ENCODE assay signal across 9 mouse cellular contexts in genomic region chr9:33080774-33081173, GRCm38 (mm10).
DNase-seq lines count a peak whose midpoint lies in the region; ATAC-seq and TF ChIP-seq lines count a peak whose summit lies in the region.
"Had no signal": no experiment of that assay in that cellular context is flagged by ENCODE, and none has a peak within 500 bp of the region (broad histone marks: within the 10 kb centered on the region; RNA-seq: fewer than 3 reads in every experiment).

No protein-coding gene starts in this region.

- H3K9me3 ChIP-seq in intestine, embryonic 14.5 days (ENCODE audit: control insufficient read depth, low read length) = no peaks in the 10 kb centered on the region
- no peaks in the 10 kb centered on the region for H3K9me3 ChIP-seq in intestine, embryonic 15.5 days

- peak; percentile 40 for TF ChIP-seq CTCF in Patski (IDR thresholded peaks at IDR 0.05)

- 0 out of 2 replicates have a peak, but pooled peaks have one; percentile 58 for ATAC-seq in intestine, embryonic 14.5 days (replicated peaks; ENCODE audit: low FRiP score, low TSS enrichment, low read depth)
- no peak for ATAC-seq in intestine, embryonic 15.5 days
- ATAC-seq in Patski = no peak

- no peak overlapping the region for H3K4me3 ChIP-seq in intestine, embryonic 14.5 days (ENCODE audit: low read depth, low read length)
- H3K4me3 ChIP-seq in intestine, embryonic 15.5 days (replicated peaks) = no peak overlapping the region
- H3K4me3 ChIP-seq: myocyte had no signal

- POLR2A ChIA-PET in Patski (lab: Charles Lee) = no interaction called here

- in situ Hi-C loops in Patski (cut with MboI; ENCODE audit: low pct_unique_long_range_greater_than_20kb) = loop anchor here (5.0 to 25.0 kb wide), 2 partner anchors 488 to 1118 kb away; no protein-coding TSS in a partner anchor

- H3K4me2 ChIP-seq in intestine, embryonic 14.5 days (ENCODE audit: low read length) = no peak overlapping the region
- no peak overlapping the region for H3K4me2 ChIP-seq in intestine, embryonic 15.5 days (replicated peaks)

- H3K27me3 ChIP-seq in intestine, embryonic 14.5 days (replicated peaks; ENCODE audit: control insufficient read depth, insufficient read depth, low read length) = no peaks in the 10 kb centered on the region
- H3K27me3 ChIP-seq in intestine, embryonic 15.5 days (replicated peaks) = no peaks in the 10 kb centered on the region
- peaks cover 6% of the 10 kb centered on the region for H3K27me3 ChIP-seq in Patski

- CTCF ChIA-PET in Patski (lab: Charles Lee) = interaction anchor here (0.7 to 2.6 kb wide), 8 partner anchors 9 to 675 kb away, joined by 3 to 8 read pairs (median 6); no protein-coding TSS in a partner anchor

- no peak overlapping the region; the same call in 1 of the 2 replicates for H3K27ac ChIP-seq in intestine, embryonic 14.5 days (ENCODE audit: low read depth)
- no peak overlapping the region for H3K27ac ChIP-seq in intestine, embryonic 15.5 days

- no peaks in the 10 kb centered on the region for H3K36me3 ChIP-seq in intestine, embryonic 14.5 days (ENCODE audit: control insufficient read depth, insufficient read depth, low read length)
- no peaks in the 10 kb centered on the region for H3K36me3 ChIP-seq in intestine, embryonic 15.5 days

- intact Hi-C loops in left cerebral cortex, postnatal 25 days (cut with DNase I) = loop anchor here (1.0 to 5.0 kb wide), 3 partner anchors 138 to 674 kb away; no protein-coding TSS in a partner anchor
- intact Hi-C loops in gastrocnemius, postnatal 36 days (cut with DNase I) = loop anchor here (5.0 kb wide), 1 partner anchor 138 kb away; no protein-coding TSS in a partner anchor

- no peak for DNase-seq in intestine, embryonic 14.5 days (ENCODE audit: low spot score)
- no peak for DNase-seq in Patski (ENCODE audit: low read depth, low spot score)
- peak; percentile 44 for DNase-seq in fibroblast of lung, adult 2 months (ENCODE audit: low read depth)
- peak; percentile 28 to 75 for DNase-seq in left cerebral cortex, postnatal 25 days (ENCODE audit: low spot score in 2 of 2)
- DNase-seq in cerebellum, postnatal 25 days = no peak
- DNase-seq in gastrocnemius, postnatal 36 days = no peak
- no peak for DNase-seq in thymus, adult 18-20 months

- 26% methylated on average over 6 of the region's 6 CpGs for WGBS in intestine, embryonic 14.5 days
- 36% methylated on average over 6 of the region's 6 CpGs for WGBS in intestine, embryonic 15.5 days

- H3K9ac ChIP-seq in intestine, embryonic 14.5 days (ENCODE audit: low read length) = no peak overlapping the region
- H3K9ac ChIP-seq in intestine, embryonic 15.5 days = no peak overlapping the region

- H3K4me1 ChIP-seq in intestine, embryonic 14.5 days (replicated peaks; ENCODE audit: control insufficient read depth, insufficient read depth, low read length) = peaks cover 7% of the 10 kb centered on the region; the same call in 1 of the 2 replicates
- H3K4me1 ChIP-seq in intestine, embryonic 15.5 days (replicated peaks) = 0 out of 2 replicates have a peak, but pooled peaks cover 4% of the 10 kb centered on the region

Comparison
In these comparisons a context has a peak if more than half of its experiments do, and no peak if none do; other contexts are left out.
1. DNase-seq: peak in fibroblast of lung, adult 2 months (single experiment) and left cerebral cortex, postnatal 25 days (2 of 2); none in intestine, embryonic 14.5 days (single experiment), Patski (single experiment), cerebellum, postnatal 25 days (0 of 2), gastrocnemius, postnatal 36 days (0 of 2) and thymus, adult 18-20 months (0 of 2).